Mouse (Mus musculus) heart, postnatal 0 days (tissue): ENCODE measurements at regions not wholly inside any gene's neighbourhood (a gene's known extent, or its start where the extent isn't known, plus 50 kb on each side); places are given as distances from the start of the nearest gene placed in this dataset.

Experiments
- CTCF ChIP-seq: IDR thresholded peaks from 2 replicates; pipeline ENCODE4 v1.5.1; 2016; ENCODE audit warnings: antibody characterized with exemption, control low read depth, low read depth
- EP300 ChIP-seq: IDR thresholded peaks from 2 replicates; pipeline ENCODE4 v1.6.1; 2016; ENCODE audit warnings: antibody characterized with exemption, low read depth

DNA sequence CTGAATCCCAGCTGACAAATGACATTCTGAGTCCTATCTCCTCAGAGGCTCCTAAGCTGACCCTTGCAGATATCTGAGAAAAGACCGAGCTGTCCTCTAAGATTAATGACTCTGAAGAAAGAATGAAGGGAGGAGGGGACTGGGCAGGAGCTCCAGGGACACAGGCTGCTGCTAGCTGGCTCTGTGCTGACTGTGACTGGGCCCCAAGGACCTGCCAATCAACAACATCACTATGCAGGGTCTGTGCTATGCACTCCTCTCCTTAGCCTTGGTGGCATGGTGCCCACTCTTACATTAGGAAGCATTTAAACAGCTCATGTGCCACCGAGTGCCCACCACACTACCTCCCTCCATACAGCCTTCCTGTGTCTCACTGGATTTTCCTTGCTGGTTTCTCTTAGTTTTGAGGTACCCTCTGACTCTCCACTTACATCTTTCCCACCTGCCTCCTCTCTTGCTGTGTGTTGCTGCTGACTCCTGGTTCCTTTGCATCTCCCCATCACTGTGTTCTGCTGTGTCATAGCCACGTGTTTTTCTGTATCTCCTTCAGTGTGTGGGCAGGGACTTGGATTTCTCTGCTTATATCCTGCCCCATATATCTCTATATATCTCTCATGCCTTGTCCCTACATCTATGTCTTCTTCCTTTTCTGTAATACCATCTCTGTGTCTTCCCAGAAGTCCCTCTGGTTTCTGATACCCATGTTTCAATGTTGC lies 219.4 kb upstream of the Xylt1 start:
- TF ChIP-seq CTCF (no peak), EP300 (no peak)
